Mouse (Mus musculus): ENCODE results near the gene Ltbp1. TPM values are rescaled to one million over a fixed set of nuclear protein-coding genes. Genes with fewer than 3 reads are reported as not detected.

Ltbp1 gene
- polyA plus RNA-seq, 1 experiment from 2014 or later: 3.0 TPM

GRCm38 (mm10) chr17:74982880-74983279 lies 22.5 kb upstream of the Ltbp1 start:
- no peak overlapping the region for H3K4me3 ChIP-seq
- no peak overlapping the region for H3K9ac ChIP-seq
- H3K36me3 ChIP-seq (ENCODE audit: poor library complexity, severe bottlenecking): no peaks in the 10 kb centered on the region
- no peaks in the 10 kb centered on the region; the same call in 1 of the 2 replicates for H3K9me3 ChIP-seq (replicated peaks)
- WGBS: 55% methylated on average over 1 of the region's 1 CpGs
- H3K4me1 ChIP-seq: no peaks in the 10 kb centered on the region
- no peaks in the 10 kb centered on the region for H3K27me3 ChIP-seq
- H3K4me2 ChIP-seq: no peak overlapping the region
- no peak overlapping the region for H3K27ac ChIP-seq
- no peak for ATAC-seq

DNA sequence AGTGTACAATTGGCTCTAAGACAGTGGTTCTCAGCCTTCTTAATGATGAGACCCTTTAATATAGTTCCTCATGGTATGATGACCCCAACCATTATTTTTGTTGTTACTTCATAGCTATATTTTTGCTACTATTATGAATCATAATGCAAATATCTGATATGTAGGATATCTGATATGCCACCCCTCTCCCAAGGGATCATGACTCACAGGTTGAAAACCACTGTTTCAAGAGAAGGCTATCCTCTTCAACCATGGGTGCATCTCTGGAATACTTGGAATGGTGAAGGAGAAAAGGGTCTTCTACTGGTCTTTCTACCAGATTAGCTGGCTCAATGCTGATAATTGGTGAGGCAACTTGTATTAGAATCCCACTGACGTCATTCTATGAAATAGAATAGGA lies 21.3 kb upstream of the Ltbp1 start:
- Histone ChIP-seq H3K36me3 (ENCODE audit: poor library complexity, severe bottlenecking) (no peaks in the 10 kb centered on the region), H3K4me2 (no peak overlapping the region), H3K27ac (no peak overlapping the region), H3K9ac (no peak overlapping the region), H3K4me1 (no peaks in the 10 kb centered on the region), H3K4me3 (no peak overlapping the region), H3K27me3 (no peaks in the 10 kb centered on the region), H3K9me3 (replicated peaks) (no peaks in the 10 kb centered on the region; the same call in 1 of the 2 replicates)
- no peak for ATAC-seq
- WGBS: 86% methylated on average over 1 of the region's 1 CpGs

DNA sequence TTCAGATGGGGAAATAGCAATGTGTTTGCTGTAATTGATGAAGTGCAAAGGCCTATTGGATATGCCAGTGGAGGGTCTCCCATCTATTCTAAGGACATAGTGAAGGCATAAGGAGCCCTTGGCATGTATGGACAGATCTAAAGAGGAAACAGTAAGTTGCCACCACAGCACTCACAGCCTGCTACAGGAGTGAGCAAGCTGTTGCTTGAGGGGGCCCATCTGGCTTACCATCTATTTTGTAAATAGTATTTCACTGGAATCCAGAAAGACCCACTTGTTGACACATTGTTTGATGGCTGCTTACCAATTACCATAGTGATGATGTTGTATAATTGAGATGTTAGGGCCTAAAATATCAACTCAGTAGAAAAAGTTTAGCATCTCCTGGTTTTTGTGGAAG lies 20.7 kb upstream of the Ltbp1 start:
- H3K27me3 ChIP-seq: no peaks in the 10 kb centered on the region
- H3K9me3 ChIP-seq (replicated peaks): no peaks in the 10 kb centered on the region; the same call in 1 of the 2 replicates
- no peak overlapping the region for H3K27ac ChIP-seq
- no peaks in the 10 kb centered on the region for H3K4me1 ChIP-seq
- H3K9ac ChIP-seq: no peak overlapping the region
- H3K4me2 ChIP-seq: no peak overlapping the region
- no peak for ATAC-seq
- no peaks in the 10 kb centered on the region for H3K36me3 ChIP-seq (ENCODE audit: poor library complexity, severe bottlenecking)
- H3K4me3 ChIP-seq: no peak overlapping the region

DNA sequence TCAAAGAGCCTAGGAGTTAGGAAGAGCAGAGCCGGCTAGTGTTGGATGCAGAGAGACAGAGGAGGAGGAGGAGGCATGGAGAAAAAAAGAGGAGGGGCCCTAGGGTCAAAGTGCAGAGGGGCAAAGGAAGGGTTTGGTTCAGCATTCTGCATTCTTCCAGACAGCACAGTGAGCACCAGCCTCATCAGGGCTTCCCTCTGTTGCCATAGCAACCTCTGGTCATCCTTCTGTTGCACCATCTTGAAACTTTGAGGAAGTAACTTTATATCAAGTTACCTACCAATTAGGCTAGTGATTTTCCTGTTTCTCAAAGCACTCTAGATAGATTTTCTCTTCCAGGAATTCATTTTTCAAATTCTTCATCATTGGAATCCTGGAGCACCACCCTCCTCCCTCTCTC lies 18.3 kb upstream of the Ltbp1 start:
- Histone ChIP-seq H3K36me3 (ENCODE audit: poor library complexity, severe bottlenecking) (no peaks in the 10 kb centered on the region), H3K4me3 (no peak overlapping the region), H3K4me2 (no peak overlapping the region), H3K9me3 (replicated peaks) (no peaks in the 10 kb centered on the region), H3K27me3 (no peaks in the 10 kb centered on the region), H3K27ac (no peak overlapping the region), H3K9ac (no peak overlapping the region), H3K4me1 (no peaks in the 10 kb centered on the region)
- ATAC-seq: no peak
- 75% methylated on average over 1 of the region's 1 CpGs for WGBS

DNA sequence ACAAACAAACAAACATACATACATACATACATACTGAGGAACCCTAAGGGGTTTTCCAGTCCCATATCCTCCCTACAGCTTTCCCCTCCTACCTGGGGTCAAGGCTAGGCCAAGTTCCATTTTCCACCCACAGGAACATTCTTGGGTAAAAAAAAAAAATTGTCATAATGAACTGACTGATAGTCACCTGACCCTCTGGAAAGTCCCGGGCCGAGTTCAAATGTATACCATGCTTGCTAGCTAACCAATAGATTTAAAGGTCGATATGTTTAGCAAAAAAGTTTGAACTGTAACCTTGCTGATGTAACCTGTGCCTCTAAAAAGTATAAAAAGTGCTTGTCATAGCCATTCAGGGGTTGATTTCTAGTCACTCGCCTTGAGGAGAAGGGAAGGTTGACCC lies 15.7 kb upstream of the Ltbp1 start:
- Histone ChIP-seq H3K36me3 (ENCODE audit: poor library complexity, severe bottlenecking) (no peaks in the 10 kb centered on the region), H3K27me3 (no peaks in the 10 kb centered on the region), H3K4me1 (peaks cover 12% of the 10 kb centered on the region), H3K27ac (no peak overlapping the region), H3K9me3 (replicated peaks) (no peaks in the 10 kb centered on the region), H3K4me3 (no peak overlapping the region), H3K4me2 (no peak overlapping the region), H3K9ac (no peak overlapping the region)
- no peak for ATAC-seq
- WGBS: 96% methylated on average over 4 of the region's 4 CpGs

DNA sequence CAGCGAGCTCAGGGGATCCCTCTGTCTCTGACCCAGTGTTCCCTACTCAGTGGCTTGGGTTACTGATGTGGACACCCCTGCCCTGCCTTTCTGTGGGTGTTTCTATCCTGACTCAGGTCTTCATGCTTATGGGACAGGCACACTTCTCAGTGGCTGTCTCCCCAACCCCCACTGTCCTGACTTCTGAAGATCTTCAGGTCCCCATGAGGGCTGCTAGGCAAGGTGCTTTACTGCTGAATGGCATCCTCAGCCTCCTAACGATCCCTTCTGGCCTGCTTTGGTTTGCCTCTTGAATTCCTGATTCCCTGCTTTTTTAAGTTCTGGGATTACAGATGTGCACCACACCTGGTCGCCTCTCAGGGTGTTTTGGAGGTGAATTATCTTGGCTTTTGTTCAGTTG lies 14.8 kb upstream of the Ltbp1 start:
- Histone ChIP-seq H3K4me3 (no peak overlapping the region), H3K4me2 (no peak overlapping the region), H3K36me3 (ENCODE audit: poor library complexity, severe bottlenecking) (no peaks in the 10 kb centered on the region), H3K27me3 (no peaks in the 10 kb centered on the region), H3K9me3 (replicated peaks) (no peaks in the 10 kb centered on the region), H3K27ac (no peak overlapping the region), H3K9ac (no peak overlapping the region), H3K4me1 (peaks cover 20% of the 10 kb centered on the region)
- ATAC-seq: no peak
- 76% methylated on average over 3 of the region's 3 CpGs for WGBS

DNA sequence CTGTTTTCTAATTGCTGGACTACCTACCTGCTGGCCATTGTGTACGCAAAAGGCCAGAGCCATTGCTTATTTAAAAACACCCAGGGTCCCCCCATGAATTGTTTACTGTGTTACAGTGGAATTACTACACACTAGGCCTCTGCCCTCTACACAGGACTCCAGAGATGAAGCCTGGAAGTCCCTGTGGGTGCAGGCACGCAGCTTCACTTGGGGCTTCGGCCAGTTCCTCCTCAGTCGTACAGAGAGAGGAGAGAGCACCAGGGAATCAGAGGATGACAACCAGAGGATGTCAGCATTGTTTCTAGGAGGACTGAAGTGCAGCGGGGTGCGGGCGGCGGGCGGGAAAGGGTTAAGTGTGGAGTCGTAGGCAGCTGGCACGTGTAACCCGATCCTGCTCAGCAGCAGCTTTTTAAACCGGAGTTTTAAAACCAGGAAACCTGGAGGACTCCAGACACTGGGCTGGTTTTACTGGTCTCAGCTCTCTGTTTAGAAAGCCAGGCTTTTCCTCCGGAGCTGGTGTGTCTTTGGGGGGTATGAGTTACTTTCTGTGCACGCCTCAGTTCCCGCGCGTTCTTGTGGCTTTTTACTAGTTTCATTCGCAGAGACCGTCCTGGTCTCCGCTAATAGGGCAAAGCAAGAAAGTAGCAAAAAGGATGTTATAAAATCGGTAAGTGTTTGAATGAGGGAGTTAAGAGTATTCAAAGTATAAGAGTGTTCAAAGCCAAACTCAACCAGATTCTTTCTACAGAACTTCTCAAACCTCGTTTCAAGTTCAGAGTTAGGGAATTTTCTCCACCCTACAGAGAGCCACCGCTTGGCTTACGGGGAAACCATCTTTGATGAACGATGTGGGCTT lies 11.4 kb upstream of the Ltbp1 start:
- Histone ChIP-seq H3K27ac (peak overlapping the region; percentile 25), H3K9me3 (replicated peaks) (no peaks in the 10 kb centered on the region), H3K27me3 (no peaks in the 10 kb centered on the region), H3K9ac (peak overlapping the region; percentile 53), H3K36me3 (ENCODE audit: poor library complexity, severe bottlenecking) (no peaks in the 10 kb centered on the region), H3K4me3 (peak overlapping the region; percentile 38), H3K4me2 (peak overlapping the region; percentile 66), H3K4me1 (peaks cover 20% of the 10 kb centered on the region)
- peak; percentile 90 for ATAC-seq
- 2% methylated on average over 26 of the region's 26 CpGs for WGBS

- Histone ChIP-seq H3K9me3 (replicated peaks) (no peaks in the 10 kb centered on the region), H3K36me3 (ENCODE audit: poor library complexity, severe bottlenecking) (no peaks in the 10 kb centered on the region), H3K9ac (no peak overlapping the region; the same call in 1 of the 2 replicates), H3K27me3 (no peaks in the 10 kb centered on the region), H3K4me1 (peaks cover 20% of the 10 kb centered on the region), H3K4me3 (peak overlapping the region; percentile 38), H3K4me2 (peak overlapping the region; percentile 66), H3K27ac (no peak overlapping the region; the same call in 1 of the 2 replicates)
- ATAC-seq: no peak
- 3% methylated on average over 4 of the region's 4 CpGs for WGBS
Observed at GRCm38 (mm10) chr17:74994582-74994893, 10.8 kb upstream of the Ltbp1 start.

GRCm38 (mm10) chr17:74995266-74995665 lies 10.1 kb upstream of the Ltbp1 start:
- no peak for ATAC-seq
- no peaks in the 10 kb centered on the region for H3K27me3 ChIP-seq
- no peaks in the 10 kb centered on the region for H3K9me3 ChIP-seq (replicated peaks)
- H3K4me2 ChIP-seq: no peak overlapping the region
- H3K4me3 ChIP-seq: no peak overlapping the region
- H3K9ac ChIP-seq: no peak overlapping the region
- peaks cover 20% of the 10 kb centered on the region for H3K4me1 ChIP-seq
- H3K36me3 ChIP-seq (ENCODE audit: poor library complexity, severe bottlenecking): no peaks in the 10 kb centered on the region
- H3K27ac ChIP-seq: no peak overlapping the region
- 23% methylated on average over 3 of the region's 3 CpGs for WGBS

DNA sequence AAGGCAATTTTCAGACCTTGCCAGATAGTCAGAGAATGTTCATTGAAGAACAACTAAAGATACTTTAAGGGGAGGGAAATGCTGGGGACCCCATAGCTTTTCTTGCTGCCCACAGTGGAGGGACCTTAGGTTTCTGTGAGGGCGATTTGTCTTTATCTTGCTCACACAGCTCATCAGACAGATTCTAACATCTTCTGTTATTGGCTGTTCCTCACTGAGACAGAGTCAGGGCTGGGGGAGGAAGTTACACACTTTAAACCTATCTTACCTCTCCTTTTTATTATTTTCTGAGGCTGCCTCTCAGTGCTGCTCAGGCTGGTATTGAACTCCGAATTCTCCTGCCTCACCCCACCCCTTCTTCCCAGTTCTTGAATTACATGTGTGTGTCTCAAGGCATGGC lies 5.3 kb upstream of the Ltbp1 start:
- WGBS: 88% methylated on average over 2 of the region's 2 CpGs

DNA sequence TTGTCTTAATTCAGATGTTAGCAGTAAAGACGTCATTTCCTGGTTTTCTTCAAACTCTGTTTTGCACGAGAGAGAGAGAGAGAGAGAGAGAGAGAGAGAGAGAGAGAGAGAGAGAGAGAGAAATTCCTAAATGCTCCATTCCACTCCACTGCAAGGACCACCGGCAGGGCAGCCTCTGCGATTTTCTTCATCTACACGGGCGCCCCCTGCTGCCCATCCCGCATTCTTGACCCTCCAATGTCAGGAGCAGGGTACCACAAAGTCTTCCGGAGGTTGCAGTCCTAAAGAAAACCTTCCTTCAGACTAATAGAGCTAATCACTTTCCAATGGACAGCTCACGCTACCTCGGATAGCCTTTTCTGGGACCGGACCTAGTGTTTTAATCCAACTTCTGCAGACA lies 548 bp upstream of the Ltbp1 start:
- no peak overlapping the region for H3K27ac ChIP-seq
- peaks cover 12% of the 10 kb centered on the region; the same call in 1 of the 2 replicates for H3K4me1 ChIP-seq
- peak overlapping the region; percentile 80; the same call in 1 of the 2 replicates for H3K9ac ChIP-seq
- under 1% methylated on average over 11 of the region's 11 CpGs for WGBS
- peaks cover 12% of the 10 kb centered on the region; the same call in 1 of the 2 replicates for H3K27me3 ChIP-seq
- H3K4me2 ChIP-seq: peak overlapping the region; percentile 99
- H3K36me3 ChIP-seq (ENCODE audit: poor library complexity, severe bottlenecking): no peaks in the 10 kb centered on the region
- peak; percentile 86 for ATAC-seq
- peak overlapping the region; percentile 80 for H3K4me3 ChIP-seq
- H3K9me3 ChIP-seq (replicated peaks): no peaks in the 10 kb centered on the region

More for the DNA sequence above, 5.3 kb upstream of the Ltbp1 start:
- ATAC-seq: no peak
- Histone ChIP-seq H3K36me3 (ENCODE audit: poor library complexity, severe bottlenecking) (no peaks in the 10 kb centered on the region), H3K4me2 (no peak overlapping the region), H3K27ac (no peak overlapping the region), H3K9ac (no peak overlapping the region), H3K9me3 (replicated peaks) (no peaks in the 10 kb centered on the region), H3K4me3 (no peak overlapping the region), H3K4me1 (peaks cover 4% of the 10 kb centered on the region), H3K27me3 (0 out of 2 replicates have a peak, but pooled peaks cover 5% of the 10 kb centered on the region)

GRCm38 (mm10) chr17:75005685-75006680 lies 615 bp downstream of the Ltbp1 start:
- no peaks in the 10 kb centered on the region for H3K9me3 ChIP-seq (replicated peaks)
- peaks cover 12% of the 10 kb centered on the region; the same call in 1 of the 2 replicates for H3K4me1 ChIP-seq
- H3K4me2 ChIP-seq: peak overlapping the region; percentile 99
- H3K9ac ChIP-seq: peak overlapping the region; percentile 80
- ATAC-seq: peak; percentile 78
- WGBS: under 1% methylated on average over 91 of the region's 94 CpGs
- peak overlapping the region; percentile 44 for H3K27ac ChIP-seq
- peaks cover 12% of the 10 kb centered on the region; the same call in 1 of the 2 replicates for H3K27me3 ChIP-seq
- no peaks in the 10 kb centered on the region for H3K36me3 ChIP-seq (ENCODE audit: poor library complexity, severe bottlenecking)
- H3K4me3 ChIP-seq: peak overlapping the region; percentile 80

Measured in forebrain, embryonic 13.5 days (tissue).